Mouse (Mus musculus): ENCODE results near the gene Lmtk3. TPM values are rescaled to one million over a fixed set of nuclear protein-coding genes. Genes with fewer than 3 reads are reported as not detected.

The Lmtk3 gene
- polyA plus RNA-seq, 1 experiment from 2014 or later = 1.6 TPM

DNA sequence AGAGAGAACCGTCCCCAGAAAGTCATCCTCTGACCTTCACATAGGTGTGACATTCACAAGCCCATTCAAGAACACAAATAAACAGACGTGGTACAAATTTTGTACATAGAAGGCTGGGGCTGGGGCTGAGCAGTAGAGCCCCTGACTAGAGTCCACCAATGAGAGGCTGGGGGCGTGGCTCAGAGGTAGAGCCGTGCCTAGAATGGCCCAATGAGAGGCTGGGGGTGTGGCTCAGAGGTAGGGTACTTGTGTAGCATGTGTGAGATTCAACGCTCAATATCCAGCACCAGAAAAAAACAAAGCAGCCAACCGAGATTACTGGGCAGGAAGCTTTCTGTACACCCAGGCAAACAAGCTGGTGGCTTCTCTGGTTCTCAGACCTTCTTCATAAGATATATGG is 27.8 kb upstream of the Lmtk3 start:
- 58% methylated on average over 6 of the region's 6 CpGs for WGBS
- no peak for ATAC-seq (ENCODE audit: insufficient number of reproducible peaks, low FRiP score, low TSS enrichment, low read depth)
- no peak overlapping the region for H3K4me3 ChIP-seq

GRCm38 (mm10) chr7:45759400-45759799 is 24.1 kb upstream of the Lmtk3 start:
- peaks cover 7% of the 10 kb centered on the region; the same call in 1 of the 2 replicates for H3K4me1 ChIP-seq
- 3% methylated on average over 26 of the region's 27 CpGs for WGBS
- H3K27me3 ChIP-seq = peaks cover 28% of the 10 kb centered on the region
- no peaks in the 10 kb centered on the region for H3K9me3 ChIP-seq
- no peak for ATAC-seq (ENCODE audit: insufficient number of reproducible peaks, low FRiP score, low TSS enrichment, low read depth)
- H3K4me3 ChIP-seq = peak overlapping the region; percentile 21
- H3K27ac ChIP-seq = no peak overlapping the region; the same call in 1 of the 2 replicates
- H3K9ac ChIP-seq = no peak overlapping the region
- H3K36me3 ChIP-seq = no peaks in the 10 kb centered on the region
- H3K4me2 ChIP-seq = peak overlapping the region; percentile 42

More for the DNA sequence above, 27.8 kb upstream of the Lmtk3 start:
- H3K9ac ChIP-seq = no peak overlapping the region
- no peak overlapping the region for H3K4me2 ChIP-seq
- H3K36me3 ChIP-seq = no peaks in the 10 kb centered on the region
- no peaks in the 10 kb centered on the region for H3K9me3 ChIP-seq
- peaks cover 7% of the 10 kb centered on the region; the same call in 1 of the 2 replicates for H3K4me1 ChIP-seq
- H3K27me3 ChIP-seq = peaks cover 28% of the 10 kb centered on the region
- H3K27ac ChIP-seq = no peak overlapping the region

DNA sequence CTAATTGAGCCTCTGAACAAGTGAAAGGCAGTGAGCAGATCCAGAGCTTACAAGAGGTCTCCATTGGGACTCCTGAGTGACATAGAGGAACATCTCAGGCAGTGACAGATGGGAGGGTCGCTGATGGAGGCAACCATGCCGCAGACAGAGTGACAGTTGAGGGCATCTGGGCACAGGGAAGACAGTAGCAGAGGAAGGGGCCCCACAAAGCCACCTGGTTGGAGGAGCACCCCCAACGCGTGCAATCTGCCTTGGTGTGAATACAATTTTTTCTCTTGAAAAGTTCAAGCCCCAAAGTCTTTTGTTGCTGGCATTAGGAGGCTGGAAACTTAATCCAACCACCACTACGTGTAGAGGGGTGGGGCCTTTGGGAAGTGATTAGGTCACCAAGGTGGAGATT is 23.4 kb upstream of the Lmtk3 start:
- no peak overlapping the region for H3K27ac ChIP-seq
- no peak overlapping the region for H3K4me3 ChIP-seq
- H3K36me3 ChIP-seq = no peaks in the 10 kb centered on the region
- peaks cover 28% of the 10 kb centered on the region for H3K27me3 ChIP-seq
- no peaks in the 10 kb centered on the region for H3K9me3 ChIP-seq
- peaks cover 7% of the 10 kb centered on the region; the same call in 1 of the 2 replicates for H3K4me1 ChIP-seq
- H3K4me2 ChIP-seq = no peak overlapping the region
- H3K9ac ChIP-seq = no peak overlapping the region
- WGBS = 63% methylated on average over 5 of the region's 5 CpGs
- ATAC-seq (ENCODE audit: insufficient number of reproducible peaks, low FRiP score, low TSS enrichment, low read depth) = no peak

- Histone ChIP-seq H3K4me3 (no peak overlapping the region), H3K9me3 (no peaks in the 10 kb centered on the region), H3K36me3 (no peaks in the 10 kb centered on the region), H3K27me3 (no peaks in the 10 kb centered on the region), H3K4me2 (no peak overlapping the region), H3K9ac (no peak overlapping the region), H3K4me1 (0 out of 2 replicates have a peak, but pooled peaks cover 7% of the 10 kb centered on the region), H3K27ac (peak overlapping the region; percentile 64)
- no peak for ATAC-seq (ENCODE audit: insufficient number of reproducible peaks, low FRiP score, low TSS enrichment, low read depth)
- WGBS = 38% methylated on average over 8 of the region's 8 CpGs
Measured at GRCm38 (mm10) chr7:45765995-45766394, 17.5 kb upstream of the Lmtk3 start.

DNA sequence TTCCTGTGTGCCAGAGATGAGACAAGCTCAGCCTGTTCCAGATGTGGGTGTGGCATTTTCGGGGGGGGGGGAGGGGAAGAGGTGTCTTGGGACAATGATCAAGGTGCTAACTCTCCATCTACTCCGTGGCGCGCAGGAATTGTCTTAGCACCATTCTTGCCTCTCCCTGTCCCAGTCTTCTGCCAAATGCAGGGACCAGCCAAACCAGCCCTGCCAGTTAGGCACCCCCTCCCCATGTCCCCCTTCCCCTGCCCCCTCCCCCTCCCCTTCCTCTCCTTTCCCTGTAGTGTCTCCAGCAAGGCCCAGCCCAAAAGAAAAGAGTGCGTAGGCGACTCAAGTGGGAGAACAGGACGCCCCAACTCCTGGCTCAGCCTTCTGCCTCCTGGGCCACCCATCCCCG is 16.8 kb upstream of the Lmtk3 start:
- Histone ChIP-seq H3K27ac (no peak overlapping the region; the same call in 1 of the 2 replicates), H3K36me3 (no peaks in the 10 kb centered on the region), H3K27me3 (no peaks in the 10 kb centered on the region), H3K4me3 (no peak overlapping the region), H3K4me2 (no peak overlapping the region), H3K4me1 (0 out of 2 replicates have a peak, but pooled peaks cover 7% of the 10 kb centered on the region), H3K9me3 (no peaks in the 10 kb centered on the region), H3K9ac (no peak overlapping the region)
- WGBS = 38% methylated on average over 8 of the region's 8 CpGs
- ATAC-seq (ENCODE audit: insufficient number of reproducible peaks, low FRiP score, low TSS enrichment, low read depth) = peak; percentile 56; the same call in 1 of the 2 replicates

DNA sequence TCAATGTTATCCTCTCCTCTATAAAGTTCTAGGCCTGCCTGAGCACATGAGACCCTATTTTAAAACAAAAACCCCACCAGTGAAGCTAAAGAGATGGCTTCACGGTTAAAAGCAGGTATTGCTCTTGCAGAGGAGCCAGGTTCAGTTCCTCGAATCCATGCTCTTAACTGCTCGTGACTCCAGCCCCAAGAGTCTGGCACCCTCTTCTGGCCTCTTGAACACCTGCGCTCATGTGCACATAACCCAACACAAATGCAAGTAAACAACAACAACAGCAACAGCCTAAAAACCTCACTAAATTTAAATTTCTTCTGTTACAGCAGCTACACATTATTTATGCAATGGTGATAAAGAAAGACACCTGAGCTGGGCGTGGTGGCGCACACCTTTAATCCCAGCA is 16.0 kb upstream of the Lmtk3 start:
- WGBS = 92% methylated on average over 6 of the region's 6 CpGs
- Histone ChIP-seq H3K27me3 (no peaks in the 10 kb centered on the region), H3K9me3 (no peaks in the 10 kb centered on the region), H3K9ac (no peak overlapping the region), H3K4me1 (0 out of 2 replicates have a peak, but pooled peaks cover 7% of the 10 kb centered on the region), H3K27ac (no peak overlapping the region), H3K4me2 (no peak overlapping the region), H3K36me3 (no peaks in the 10 kb centered on the region), H3K4me3 (no peak overlapping the region)
- no peak for ATAC-seq (ENCODE audit: insufficient number of reproducible peaks, low FRiP score, low TSS enrichment, low read depth)

DNA sequence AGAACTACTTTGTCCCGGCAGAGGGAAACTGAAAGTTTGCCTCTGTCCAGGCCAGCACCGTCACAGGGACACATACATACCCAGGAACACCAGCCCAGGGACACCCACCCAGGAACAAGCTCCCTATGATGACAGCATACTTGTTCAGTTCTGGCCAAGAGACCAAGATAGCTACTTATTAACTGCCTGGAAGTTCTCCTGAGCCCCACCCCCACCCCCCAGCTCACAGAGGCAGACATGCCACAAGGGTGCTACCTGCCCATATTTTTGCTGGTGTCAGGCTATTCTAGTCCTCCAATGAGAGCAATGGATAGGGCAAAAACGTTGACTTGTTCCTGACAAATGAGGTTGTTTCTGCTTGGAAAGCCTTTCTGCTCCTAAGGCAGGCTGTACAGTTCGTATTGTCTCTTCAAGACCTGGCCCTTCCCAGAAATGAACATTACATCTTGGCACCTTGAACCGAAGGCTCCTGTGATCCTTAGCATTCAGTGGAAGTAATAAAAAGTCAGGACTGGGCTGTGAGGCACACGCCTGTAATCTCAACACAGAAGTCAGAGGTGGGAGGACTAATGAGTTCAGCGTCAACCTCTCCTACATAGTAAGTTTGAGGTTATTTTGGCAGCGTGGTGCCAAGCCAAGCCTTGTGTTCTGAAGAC is 13.0 kb upstream of the Lmtk3 start:
- no peak for ATAC-seq (ENCODE audit: insufficient number of reproducible peaks, low FRiP score, low TSS enrichment, low read depth)
- no peaks in the 10 kb centered on the region for H3K36me3 ChIP-seq
- H3K27ac ChIP-seq = peak overlapping the region; percentile 54; the same call in 1 of the 2 replicates
- 61% methylated on average over 8 of the region's 8 CpGs for WGBS
- 0 out of 2 replicates have a peak, but pooled peaks cover 5% of the 10 kb centered on the region for H3K27me3 ChIP-seq
- no peaks in the 10 kb centered on the region for H3K9me3 ChIP-seq
- 0 out of 2 replicates have a peak, but pooled peaks cover 7% of the 10 kb centered on the region for H3K4me1 ChIP-seq
- H3K9ac ChIP-seq = no peak overlapping the region
- H3K4me2 ChIP-seq = no peak overlapping the region
- no peak overlapping the region for H3K4me3 ChIP-seq

- H3K27ac ChIP-seq = peak overlapping the region; percentile 54
- H3K9ac ChIP-seq = no peak overlapping the region
- H3K4me1 ChIP-seq = 0 out of 2 replicates have a peak, but pooled peaks cover 2% of the 10 kb centered on the region
- H3K27me3 ChIP-seq = 0 out of 2 replicates have a peak, but pooled peaks cover 5% of the 10 kb centered on the region
- H3K4me3 ChIP-seq = no peak overlapping the region
- no peak overlapping the region for H3K4me2 ChIP-seq
- WGBS = 55% methylated on average over 4 of the region's 4 CpGs
- H3K36me3 ChIP-seq = no peaks in the 10 kb centered on the region
- no peak for ATAC-seq (ENCODE audit: insufficient number of reproducible peaks, low FRiP score, low TSS enrichment, low read depth)
- H3K9me3 ChIP-seq = no peaks in the 10 kb centered on the region
Measured at GRCm38 (mm10) chr7:45771101-45771500, 12.4 kb upstream of the Lmtk3 start.

GRCm38 (mm10) chr7:45775237-45775636 is 8.3 kb upstream of the Lmtk3 start:
- H3K36me3 ChIP-seq = no peaks in the 10 kb centered on the region
- ATAC-seq (ENCODE audit: insufficient number of reproducible peaks, low FRiP score, low TSS enrichment, low read depth) = no peak
- no peak overlapping the region for H3K4me3 ChIP-seq
- H3K27ac ChIP-seq = no peak overlapping the region
- H3K27me3 ChIP-seq = 0 out of 2 replicates have a peak, but pooled peaks cover 7% of the 10 kb centered on the region
- no peak overlapping the region for H3K4me2 ChIP-seq
- H3K9me3 ChIP-seq = no peaks in the 10 kb centered on the region
- no peak overlapping the region for H3K9ac ChIP-seq
- peaks cover 6% of the 10 kb centered on the region for H3K4me1 ChIP-seq
- WGBS = 72% methylated on average over 7 of the region's 7 CpGs

GRCm38 (mm10) chr7:45779081-45779641 is 4.4 kb upstream of the Lmtk3 start:
- Histone ChIP-seq H3K9me3 (no peaks in the 10 kb centered on the region), H3K36me3 (no peaks in the 10 kb centered on the region), H3K4me3 (no peak overlapping the region), H3K27me3 (0 out of 2 replicates have a peak, but pooled peaks cover 2% of the 10 kb centered on the region), H3K4me1 (peaks cover 15% of the 10 kb centered on the region), H3K27ac (no peak overlapping the region), H3K9ac (no peak overlapping the region), H3K4me2 (peak overlapping the region; percentile 24; the same call in 1 of the 2 replicates)
- WGBS = 26% methylated on average over 22 of the region's 22 CpGs
- peak; percentile 54; the same call in 1 of the 2 replicates for ATAC-seq (ENCODE audit: insufficient number of reproducible peaks, low FRiP score, low TSS enrichment, low read depth)

DNA sequence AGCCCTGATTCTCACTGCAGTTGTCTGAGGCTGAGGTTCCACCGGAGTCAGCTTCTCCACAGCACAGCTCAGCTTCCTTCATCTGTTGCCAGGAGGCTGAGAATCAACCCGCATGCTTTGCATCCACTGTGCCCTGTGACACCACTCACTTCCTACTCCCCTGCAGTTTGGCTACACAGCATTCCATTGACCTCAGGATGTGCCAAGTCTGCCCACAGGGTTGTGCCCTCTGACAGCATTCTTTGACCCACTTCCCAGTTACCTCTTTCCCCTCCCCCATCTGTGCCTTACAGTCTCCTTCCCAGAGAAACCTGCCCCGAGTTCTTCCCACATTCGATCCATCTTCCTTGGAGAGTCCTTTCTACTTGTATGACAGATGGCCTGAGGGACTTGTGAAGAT is 1.3 kb upstream of the Lmtk3 start:
- H3K4me3 ChIP-seq = no peak overlapping the region
- peaks cover 45% of the 10 kb centered on the region for H3K4me1 ChIP-seq
- no peaks in the 10 kb centered on the region for H3K36me3 ChIP-seq
- H3K9ac ChIP-seq = no peak overlapping the region
- no peaks in the 10 kb centered on the region for H3K9me3 ChIP-seq
- no peak overlapping the region for H3K27ac ChIP-seq
- H3K27me3 ChIP-seq = 0 out of 2 replicates have a peak, but pooled peaks cover 2% of the 10 kb centered on the region
- 61% methylated on average over 4 of the region's 4 CpGs for WGBS
- H3K4me2 ChIP-seq = no peak overlapping the region
- ATAC-seq (ENCODE audit: insufficient number of reproducible peaks, low FRiP score, low TSS enrichment, low read depth) = no peak
